Comparison of ENCODE assay signal across 17 mouse cellular contexts in the genomic region with DNA sequence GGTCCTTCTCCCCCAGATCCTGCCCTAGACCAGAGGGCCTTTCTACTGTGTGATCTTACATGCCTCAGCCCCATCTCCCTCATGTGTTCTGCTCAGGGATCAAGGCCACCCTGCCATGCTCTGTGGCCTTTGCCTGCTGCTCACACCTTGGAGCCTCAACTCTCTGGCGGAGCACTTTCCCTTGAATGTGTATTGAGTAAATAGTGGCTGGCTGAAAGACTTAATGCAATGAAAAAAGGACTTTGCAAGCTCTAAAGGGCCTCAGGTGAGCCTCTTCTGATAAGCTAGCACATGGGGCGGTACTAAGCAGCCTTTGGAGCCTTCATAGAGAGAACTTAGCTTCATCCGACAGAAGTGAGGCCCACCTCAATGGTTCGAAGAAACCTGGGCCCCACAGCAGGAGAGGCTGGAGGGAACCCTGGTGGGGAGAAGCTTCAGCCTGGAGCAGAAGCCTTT. TPM values are rescaled to one million over a fixed set of nuclear protein-coding genes. Genes with fewer than 3 reads are reported as not detected.
DNase-seq lines count a peak whose midpoint lies in the region; ATAC-seq and TF ChIP-seq lines count a peak whose summit lies in the region.
"Had no signal": no experiment of that assay in that cellular context is flagged by ENCODE, and none has a peak within 500 bp of the region (broad histone marks: within the 10 kb centered on the region; RNA-seq: fewer than 3 reads in every experiment).

No protein-coding gene starts in this region.

- DNase-seq in heart, adult 2 months, result no peak
- no peak for DNase-seq in lung, postnatal 0 days (ENCODE audit: low spot score)
- no peak for DNase-seq in lung, postnatal 4 days
- DNase-seq in left cerebral cortex, postnatal 4 days, result no peak
- no peak for DNase-seq in embryo, embryonic 11 days
- DNase-seq: adrenal gland, adult 2 months; adrenal gland, postnatal 25 days; heart, postnatal 14 days had no signal

- no peak for TF ChIP-seq POLR2A in heart, adult 2 months (IDR thresholded peaks at IDR 0.05; ENCODE audit: insufficient read depth, low read depth, low read length)

- H3K4me3 ChIP-seq in heart, embryonic 11.5 days (ENCODE audit: low read depth, low read length), result no peak overlapping the region
- H3K4me3 ChIP-seq in heart, adult 2 months, result no peak overlapping the region
- no peak overlapping the region for H3K4me3 ChIP-seq in lung, postnatal 0 days (ENCODE audit: low read depth, low read length)
- no peak overlapping the region for H3K4me3 ChIP-seq in stomach, embryonic 15.5 days (replicated peaks)
- H3K4me3 ChIP-seq: embryonic facial prominence, embryonic 10.5 days; forebrain, embryonic 13.5 days; heart, embryonic 15.5 days; hindbrain, embryonic 10.5 days had no signal

- peaks cover 27% of the 10 kb centered on the region for H3K4me1 ChIP-seq in heart, embryonic 11.5 days (ENCODE audit: control insufficient read depth, insufficient read depth, low read length)
- peaks cover 8% of the 10 kb centered on the region for H3K4me1 ChIP-seq in heart, adult 2 months (ENCODE audit: control insufficient read depth, insufficient read depth, low read length)
- H3K4me1 ChIP-seq in lung, postnatal 0 days (ENCODE audit: insufficient read depth, low read depth, low read length), result peaks cover 5% of the 10 kb centered on the region; the same call in 1 of the 2 replicates
- peaks cover 14% of the 10 kb centered on the region; the same call in 1 of the 2 replicates for H3K4me1 ChIP-seq in stomach, embryonic 15.5 days
- H3K4me1 ChIP-seq: forebrain, embryonic 13.5 days had no signal

- ATAC-seq in heart, embryonic 11.5 days (replicated peaks; ENCODE audit: insufficient number of reproducible peaks, low FRiP score, low TSS enrichment), result no peak
- ATAC-seq in lung, postnatal 0 days, result peak; percentile 28; the same call in 1 of the 2 replicates
- ATAC-seq in stomach, embryonic 15.5 days (ENCODE audit: insufficient read depth, low FRiP score, low read depth), result peak; percentile 73
- ATAC-seq: activated CD4-positive, CD25-positive, alpha-beta regulatory T cell, adult 4 months; forebrain, embryonic 13.5 days; Patski had no signal

- no peaks in the 10 kb centered on the region for H3K79me2 ChIP-seq in heart, adult 2 months (replicated peaks; ENCODE audit: control insufficient read depth, insufficient read depth, low read length)

- no peaks in the 10 kb centered on the region for H3K27me3 ChIP-seq in heart, embryonic 11.5 days (ENCODE audit: control insufficient read depth, insufficient read depth, low read length)
- H3K27me3 ChIP-seq in heart, adult 2 months (ENCODE audit: control insufficient read depth, insufficient read depth, low read length), result no peaks in the 10 kb centered on the region
- no peaks in the 10 kb centered on the region for H3K27me3 ChIP-seq in lung, postnatal 0 days (replicated peaks; ENCODE audit: insufficient read depth, low read length)
- no peaks in the 10 kb centered on the region for H3K27me3 ChIP-seq in stomach, embryonic 15.5 days (replicated peaks)
- H3K27me3 ChIP-seq: forebrain, embryonic 13.5 days; heart, embryonic 15.5 days; Patski had no signal

- H3K9ac ChIP-seq in heart, embryonic 11.5 days (ENCODE audit: low read depth, low read length), result no peak overlapping the region
- H3K9ac ChIP-seq in heart, adult 2 months (ENCODE audit: low read depth, low read length), result no peak overlapping the region
- no peak overlapping the region for H3K9ac ChIP-seq in lung, postnatal 0 days (replicated peaks; ENCODE audit: low read depth)
- no peak overlapping the region for H3K9ac ChIP-seq in stomach, embryonic 15.5 days
- H3K9ac ChIP-seq: forebrain, embryonic 13.5 days; heart, embryonic 15.5 days; hindbrain, embryonic 14.5 days had no signal

- intact Hi-C loops in heart, adult 2 months (cut with DNase I), result no loop called here
- intact Hi-C loops in left cerebral cortex, postnatal 4 days (cut with DNase I), result no loop called here

- no peak for TF ChIP-seq CTCF in heart, adult 2 months (IDR thresholded peaks at IDR 0.05)
- TF ChIP-seq CTCF in lung, postnatal 0 days (IDR thresholded peaks at IDR 0.05), result no peak

- no peaks in the 10 kb centered on the region for H3K9me3 ChIP-seq in heart, embryonic 11.5 days (replicated peaks; ENCODE audit: control insufficient read depth, low read length)
- no peaks in the 10 kb centered on the region for H3K9me3 ChIP-seq in lung, postnatal 0 days (ENCODE audit: low read length)
- H3K9me3 ChIP-seq in stomach, embryonic 15.5 days, result no peaks in the 10 kb centered on the region
- H3K9me3 ChIP-seq: embryonic facial prominence, embryonic 10.5 days; forebrain, embryonic 13.5 days; heart, embryonic 15.5 days had no signal

- no peak overlapping the region for H3K4me2 ChIP-seq in heart, embryonic 11.5 days
- H3K4me2 ChIP-seq in lung, postnatal 0 days (replicated peaks; ENCODE audit: low read depth, low read length), result no peak overlapping the region
- no peak overlapping the region for H3K4me2 ChIP-seq in stomach, embryonic 15.5 days
- H3K4me2 ChIP-seq: forebrain, embryonic 13.5 days; heart, embryonic 15.5 days; hindbrain, embryonic 14.5 days had no signal

- 0 out of 2 replicates have a peak overlapping the region, but pooled peaks have one; percentile 18 for H3K27ac ChIP-seq in heart, embryonic 11.5 days (ENCODE audit: low read depth, low read length)
- H3K27ac ChIP-seq in heart, adult 2 months, result no peak overlapping the region
- H3K27ac ChIP-seq in lung, postnatal 0 days (ENCODE audit: low read length), result no peak overlapping the region
- H3K27ac ChIP-seq in stomach, embryonic 15.5 days, result peak overlapping the region; percentile 22; the same call in 1 of the 2 replicates
- H3K27ac ChIP-seq: embryonic facial prominence, embryonic 10.5 days; forebrain, embryonic 13.5 days; heart, embryonic 15.5 days; hindbrain, embryonic 10.5 days; hindbrain, embryonic 14.5 days had no signal

- no peak for TF ChIP-seq EP300 in heart, adult 2 months (IDR thresholded peaks at IDR 0.05; ENCODE audit: insufficient read depth, low read depth, low read length)
- no peak for TF ChIP-seq EP300 in lung, postnatal 0 days (IDR thresholded peaks at IDR 0.05)

- no peaks in the 10 kb centered on the region for H3K36me3 ChIP-seq in heart, embryonic 11.5 days (ENCODE audit: control insufficient read depth, insufficient read depth, low read length)
- H3K36me3 ChIP-seq in heart, adult 2 months (ENCODE audit: control insufficient read depth, insufficient read depth, low read length), result no peaks in the 10 kb centered on the region
- no peaks in the 10 kb centered on the region for H3K36me3 ChIP-seq in lung, postnatal 0 days (ENCODE audit: insufficient read depth, low read length)
- H3K36me3 ChIP-seq in stomach, embryonic 15.5 days, result no peaks in the 10 kb centered on the region
- H3K36me3 ChIP-seq: embryonic facial prominence, embryonic 10.5 days; heart, embryonic 15.5 days; hindbrain, embryonic 10.5 days had no signal

- 80% methylated on average over 4 of the region's 4 CpGs for WGBS in heart, embryonic 11.5 days (ENCODE audit: insufficient replicate concordance)
- over 99% methylated on average over 4 of the region's 4 CpGs for WGBS in heart, adult 2 months
- 64% methylated on average over 4 of the region's 4 CpGs for WGBS in lung, postnatal 0 days
- WGBS in stomach, embryonic 15.5 days, result 72% methylated on average over 4 of the region's 4 CpGs

RNA-seq across cellular contexts. Expression of gene Dab2ip, which starts 9.7 kb away (rescaled TPM):
- polyA plus RNA-seq in heart, embryonic 11.5 days (2014; fragmentation: Nextera tagmentation; extraction: Ambion mirVana), result 49.0 and 49.1 TPM in 2 replicates
- total RNA-seq in heart, adult 2 months (2021), result 10 to 100 TPM; 45.6 to 47.9 TPM
- 34.5 and 37.5 TPM in 2 replicates for polyA plus RNA-seq in heart, adult 2 months (2012; rRNA removed)
- 75.8 and 83.4 TPM in 2 replicates for polyA plus RNA-seq in lung, postnatal 0 days (2015; fragmentation: Nextera tagmentation; extraction: Ambion mirVana)
- polyA plus RNA-seq in stomach, embryonic 15.5 days (2015; fragmentation: Nextera tagmentation; extraction: Ambion mirVana), result 60.0 and 62.5 TPM in 2 replicates
- total RNA-seq in left cerebral cortex, postnatal 4 days (2021), result 100 to 1,000 TPM; 125 to 135 TPM

Comparison
In these comparisons a context has a peak if more than half of its experiments do, and no peak if none do; other contexts are left out.
1. H3K27ac ChIP-seq: peak in heart, embryonic 11.5 days (single experiment) and stomach, embryonic 15.5 days (single experiment); none in heart, adult 2 months (single experiment) and lung, postnatal 0 days (single experiment).